Mouse (Mus musculus) layer of hippocampus, adult 18-20 months (tissue): ENCODE measurements around the gene Gm10750. TPM values are rescaled to one million over a fixed set of nuclear protein-coding genes. Genes with fewer than 3 reads are reported as not detected.
"Not testable (repeated sequence)": the region's sequence is repeated elsewhere in the genome, so short reads cannot be mapped to it uniquely, and the experiment has no call there.

Experiments used
- DNase-seq, 2 experiments: peaks; one replicate each; pipeline ENCODE4 v3.0.0; 2022; ENCODE audit warnings: low spot score in 2 of 2
- long read RNA-seq: library from polyadenylated mRNA; stranded (forward); transcript quantifications from one replicate; pipeline ENCODE4 v2.0.0, GENCODE M21; 2021
- total RNA-seq, 2 experiments: library from RNA; stranded (reverse); gene quantifications; 2 replicates each; pipeline ENCODE4 v1.2.3; 2021

Gm10750 gene
- total RNA-seq: not detected
- long read RNA-seq: 0 reads

- not testable (repeated sequence) for DNase-seq
These were observed at the start of gene Gm10750 for GRCm38 (mm10) chr2:149017137-149017536. Gene Gm10750, minus strand, starts transcription at chr2:149017237.

- DNase-seq: no peak
These were observed 12.2 kb downstream of the Gm10750 start for GRCm38 (mm10) chr2:149004826-149005225.

- no peak for DNase-seq
These were observed 13.9 kb downstream of the Gm10750 start, which contains the start of gene Gm1330 for GRCm38 (mm10) chr2:149003151-149003550. Gene Gm1330, minus strand, starts transcription at chr2:149003251.

- DNase-seq: no peak
These were observed 21.9 kb downstream of the Gm10750 start for GRCm38 (mm10) chr2:148995133-148995532.

Other genes with a start within 250 kb of the Gm10750 start
- gene Cst11, start 245.7 kb downstream of the Gm10750 start, total RNA-seq: not detected
- not detected for gene 8030411F24Rik, start 235.2 kb downstream of the Gm10750 start, total RNA-seq
- gene Cst12, start 227.9 kb downstream of the Gm10750 start, total RNA-seq: 1 to 10 TPM; 3.7 to 5.1 TPM
- not detected for gene Cst8, start 218.5 kb downstream of the Gm10750 start, total RNA-seq
- gene Cst13, start 197.2 kb downstream of the Gm10750 start, total RNA-seq: not detected
- gene Cst9, start 182.1 kb downstream of the Gm10750 start, total RNA-seq: not detected
- not detected for gene 9230104L09Rik, start 152.2 kb downstream of the Gm10750 start, total RNA-seq
- 1,000 to 10,000 TPM; 2,533 to 2,626 TPM for gene Cst3, start 141.5 kb downstream of the Gm10750 start, total RNA-seq
- gene Gm1330, start 14.0 kb downstream of the Gm10750 start, total RNA-seq: not detected